Mouse (Mus musculus) liver (tissue): ENCODE data around the gene Vmn2r117.
"Not testable (repeated sequence)": the region's sequence is repeated elsewhere in the genome, so short reads cannot be mapped to it uniquely, and the experiment has no call there.

ENCODE experiments used
- DNase-seq: peaks from one replicate; pipeline ENCODE4 v3.0.0-alpha.2; 2020; ENCODE audit warnings: mixed read lengths

Gene Vmn2r117

GRCm38 (mm10) chr17:23479599-23479998 lies at the start of gene Vmn2r117:
Gene Vmn2r117 (minus strand): TSS chr17:23479699.
- not testable (repeated sequence) for DNase-seq

GRCm38 (mm10) chr17:23522941-23523732 lies 43.6 kb upstream of the Vmn2r117 start:
- DNase-seq = not testable (repeated sequence)

- no peak for DNase-seq
Measured at GRCm38 (mm10) chr17:23518701-23519423, 39.4 kb upstream of the Vmn2r117 start.

- no peak for DNase-seq
Measured at GRCm38 (mm10) chr17:23433150-23433679, 46.3 kb downstream of the Vmn2r117 start.
